9 mouse cellular contexts compared by ENCODE assay signal in the genomic region with DNA sequence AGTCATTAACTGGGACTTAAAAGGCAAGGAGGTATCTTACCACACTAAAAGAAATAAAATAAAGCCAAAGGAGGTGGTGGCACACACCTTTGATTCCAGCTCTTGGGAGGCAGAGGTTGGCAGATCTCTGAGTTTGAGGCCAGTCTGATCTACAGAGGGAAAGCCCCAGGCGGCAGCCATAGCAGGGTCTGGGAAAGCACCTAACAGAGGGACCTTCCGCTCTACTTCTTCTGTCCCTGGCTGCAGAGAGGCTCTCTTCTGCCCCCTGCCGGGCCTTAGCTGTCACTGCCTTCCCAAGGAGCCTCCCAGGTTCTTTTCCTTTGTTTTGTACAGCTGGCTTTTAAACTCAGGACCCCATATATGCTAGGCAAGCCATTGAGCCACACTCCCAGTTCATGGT. TPM values are rescaled to one million over a fixed set of nuclear protein-coding genes. Genes with fewer than 3 reads are reported as not detected.
DNase-seq lines count a peak whose midpoint lies in the region; ATAC-seq and TF ChIP-seq lines count a peak whose summit lies in the region.
"Had no signal": no experiment of that assay in that cellular context is flagged by ENCODE, and none has a peak within 500 bp of the region (broad histone marks: within the 10 kb centered on the region; RNA-seq: fewer than 3 reads in every experiment).

No protein-coding gene starts in this region.

- no peak for TF ChIP-seq POLR2A in brain, embryonic 14.5 days (IDR thresholded peaks at IDR 0.05; ENCODE audit: borderline replicate concordance, extremely low read depth, insufficient read depth, insufficient read length, poor library complexity, severe bottlenecking)

- H3K27me3 ChIP-seq in forebrain, embryonic 10.5 days (ENCODE audit: poor library complexity, severe bottlenecking) = no peaks in the 10 kb centered on the region
- H3K27me3 ChIP-seq in forebrain, embryonic 15.5 days = no peaks in the 10 kb centered on the region
- no peaks in the 10 kb centered on the region for H3K27me3 ChIP-seq in lung, embryonic 16.5 days (ENCODE audit: control insufficient read depth, insufficient read depth, low read depth, low read length)

- peak; percentile 67 for DNase-seq in forebrain, embryonic 10.5 days (ENCODE audit: extremely low spot score, low spot score)
- DNase-seq in brain, embryonic 14.5 days (ENCODE audit: low read depth) = peak; percentile 80
- DNase-seq in heart, postnatal 10 days = peak; percentile 71 to 75
- DNase-seq in kidney, postnatal 14 days = peak; percentile 72
- peak; percentile 89 for DNase-seq in retina, postnatal 1 day

- H3K4me3 ChIP-seq in forebrain, embryonic 10.5 days = no peak overlapping the region
- no peak overlapping the region for H3K4me3 ChIP-seq in forebrain, embryonic 15.5 days
- no peak overlapping the region for H3K4me3 ChIP-seq in lung, embryonic 16.5 days (ENCODE audit: low read length)

- H3K9me3 ChIP-seq in forebrain, embryonic 10.5 days = peaks cover 10% of the 10 kb centered on the region; the same call in 1 of the 2 replicates
- no peaks in the 10 kb centered on the region for H3K9me3 ChIP-seq in forebrain, embryonic 15.5 days
- H3K9me3 ChIP-seq in lung, embryonic 16.5 days (ENCODE audit: control insufficient read depth, low read length) = peaks cover 3% of the 10 kb centered on the region; the same call in 1 of the 2 replicates

- intact Hi-C loops in heart, postnatal 10 days (cut with DNase I) = loop anchor here (1.0 to 10.0 kb wide), 4 partner anchors 83 to 420 kb away; no protein-coding TSS in a partner anchor

- H3K4me1 ChIP-seq in forebrain, embryonic 10.5 days = peaks cover 5% of the 10 kb centered on the region; the same call in 1 of the 2 replicates
- H3K4me1 ChIP-seq in forebrain, embryonic 15.5 days = no peaks in the 10 kb centered on the region
- no peaks in the 10 kb centered on the region for H3K4me1 ChIP-seq in lung, embryonic 16.5 days (replicated peaks; ENCODE audit: control insufficient read depth, insufficient read depth, low read length)

- WGBS in forebrain, embryonic 10.5 days = 0% methylated on average over 3 of the region's 3 CpGs
- WGBS in forebrain, embryonic 15.5 days = 4% methylated on average over 3 of the region's 3 CpGs
- 0% methylated on average over 3 of the region's 3 CpGs for WGBS in lung, embryonic 16.5 days

- no peak for ATAC-seq in forebrain, embryonic 15.5 days (replicated peaks)
- ATAC-seq in erythroid progenitor cell, adult 5-6 weeks (replicated peaks; ENCODE audit: low FRiP score, poor library complexity, severe bottlenecking) = peak; percentile 65
- peak; percentile 87 for ATAC-seq in lung, embryonic 16.5 days (ENCODE audit: low read depth)

- no peak overlapping the region for H3K4me2 ChIP-seq in forebrain, embryonic 15.5 days (replicated peaks)
- H3K4me2 ChIP-seq in lung, embryonic 16.5 days (ENCODE audit: low read depth, low read length) = no peak overlapping the region

- H3K36me3 ChIP-seq in forebrain, embryonic 10.5 days (replicated peaks) = no peaks in the 10 kb centered on the region
- no peaks in the 10 kb centered on the region for H3K36me3 ChIP-seq in forebrain, embryonic 15.5 days
- H3K36me3 ChIP-seq in lung, embryonic 16.5 days (ENCODE audit: control insufficient read depth, insufficient read depth, low read length) = no peaks in the 10 kb centered on the region

- no peak overlapping the region; the same call in 1 of the 2 replicates for H3K27ac ChIP-seq in forebrain, embryonic 10.5 days
- no peak overlapping the region for H3K27ac ChIP-seq in forebrain, embryonic 15.5 days (replicated peaks)
- H3K27ac ChIP-seq in lung, embryonic 16.5 days (ENCODE audit: low read length) = no peak overlapping the region
- H3K27ac ChIP-seq: macrophage had no signal

- peak; percentile 96 for TF ChIP-seq CTCF in brain, embryonic 14.5 days (IDR thresholded peaks at IDR 0.05; ENCODE audit: borderline replicate concordance, extremely low read depth, insufficient read depth, insufficient read length)

- no peak overlapping the region for H3K9ac ChIP-seq in forebrain, embryonic 15.5 days (replicated peaks)
- H3K9ac ChIP-seq in lung, embryonic 16.5 days (ENCODE audit: low read length) = no peak overlapping the region

RNA-seq across cellular contexts. Expression of gene Slc28a1, which starts 40.4 kb away (rescaled TPM):
- 0.10 TPM in 1 of 2 replicates, not detected in the other for polyA plus RNA-seq in forebrain, embryonic 10.5 days (2016; fragmentation: Nextera tagmentation; extraction: Ambion mirVana)
- polyA plus RNA-seq in forebrain, embryonic 15.5 days (2015; fragmentation: Nextera tagmentation; extraction: Ambion mirVana) = not detected in 2 replicates
- 0.03 TPM in 2 replicates for polyA plus RNA-seq in brain, embryonic 14.5 days (2012; rRNA removed)
- total RNA-seq in erythroid progenitor cell, adult 5-6 weeks (2015; ENCODE audit: low replicate concordance) = not detected in 2 replicates
- total RNA-seq in erythroid progenitor cell, adult 5-6 weeks (2017; ENCODE audit: low replicate concordance) = not detected in 2 replicates
- under 1 TPM; 0.20 to 0.53 TPM for total RNA-seq in heart, postnatal 10 days (2021)
- 0.06 TPM in 1 of 2 replicates, not detected in the other for polyA plus RNA-seq in lung, embryonic 16.5 days (2015; fragmentation: Nextera tagmentation; extraction: Ambion mirVana)
- polyA plus RNA-seq: macrophage had no signal

RNA-seq across cellular contexts. Expression of gene Pde8a, which starts 58.4 kb away (rescaled TPM):
- 1.6 and 2.0 TPM in 2 replicates for polyA plus RNA-seq in forebrain, embryonic 10.5 days (2016; fragmentation: Nextera tagmentation; extraction: Ambion mirVana)
- polyA plus RNA-seq in forebrain, embryonic 15.5 days (2015; fragmentation: Nextera tagmentation; extraction: Ambion mirVana) = 1.6 and 2.2 TPM in 2 replicates
- polyA plus RNA-seq in brain, embryonic 14.5 days (2012; rRNA removed) = 3.1 and 4.6 TPM in 2 replicates
- 1.8 and 32.3 TPM in 2 replicates for total RNA-seq in erythroid progenitor cell, adult 5-6 weeks (2015; ENCODE audit: low replicate concordance)
- total RNA-seq in erythroid progenitor cell, adult 5-6 weeks (2017; ENCODE audit: low replicate concordance) = 2.3 TPM in 1 of 2 replicates, not detected in the other
- total RNA-seq in heart, postnatal 10 days (2021) = 10 to 100 TPM; 17.0 to 19.3 TPM
- 2.6 and 2.9 TPM in 2 replicates for polyA plus RNA-seq in lung, embryonic 16.5 days (2015; fragmentation: Nextera tagmentation; extraction: Ambion mirVana)
